Mouse (Mus musculus): ENCODE measurements around the gene Slc22a13.

Slc22a13 gene

GRCm38 (mm10) chr9:119199151-119199861 is 9.6 kb downstream of the Slc22a13 start:
- no peak for DNase-seq (ENCODE audit: low spot score)

GRCm38 (mm10) chr9:119192202-119192990 is 16.5 kb downstream of the Slc22a13 start:
- DNase-seq (ENCODE audit: low spot score) = peak; percentile 10

GRCm38 (mm10) chr9:119181241-119181728 is 27.6 kb downstream of the Slc22a13 start:
- DNase-seq (ENCODE audit: low spot score) = no peak

- DNase-seq (ENCODE audit: low spot score) = no peak
Observed at GRCm38 (mm10) chr9:119179292-119179691, 29.6 kb downstream of the Slc22a13 start.

- no peak for DNase-seq (ENCODE audit: low spot score)
Observed at GRCm38 (mm10) chr9:119167608-119168007, 41.3 kb downstream of the Slc22a13 start.

- DNase-seq (ENCODE audit: low spot score) = no peak
Observed at GRCm38 (mm10) chr9:119165548-119165947, 43.4 kb downstream of the Slc22a13 start.

GRCm38 (mm10) chr9:119164743-119165142 is 44.2 kb downstream of the Slc22a13 start:
- DNase-seq (ENCODE audit: low spot score) = no peak

- no peak for DNase-seq (ENCODE audit: low spot score)
Observed at GRCm38 (mm10) chr9:119160689-119161088, 48.2 kb downstream of the Slc22a13 start.

- no peak for DNase-seq (ENCODE audit: low spot score)
Observed at GRCm38 (mm10) chr9:119158861-119159260, 50.0 kb downstream of the Slc22a13 start, which contains the start of gene Gm47289. Gene Gm47289, plus strand, starts transcription at chr9:119159161.

GRCm38 (mm10) chr9:119156278-119157201 is 52.4 kb downstream of the Slc22a13 start, which contains the start of gene Acaa1b:
Gene Acaa1b, minus strand, starts transcription at chr9:119157093.
- DNase-seq (ENCODE audit: low spot score) = no peak

- no peak for DNase-seq (ENCODE audit: low spot score)
Observed at GRCm38 (mm10) chr9:119155826-119156225, 53.1 kb downstream of the Slc22a13 start.

- DNase-seq (ENCODE audit: low spot score) = no peak
Observed at GRCm38 (mm10) chr9:119155416-119155815, 53.5 kb downstream of the Slc22a13 start.

- no peak for DNase-seq (ENCODE audit: low spot score)
Observed at GRCm38 (mm10) chr9:119151751-119152150, 57.1 kb downstream of the Slc22a13 start.

GRCm38 (mm10) chr9:119149601-119150000 is 59.3 kb downstream of the Slc22a13 start:
- DNase-seq (ENCODE audit: low spot score) = no peak

- no peak for DNase-seq (ENCODE audit: low spot score)
Observed at GRCm38 (mm10) chr9:119146098-119146770, 62.7 kb downstream of the Slc22a13 start.

- no peak for DNase-seq (ENCODE audit: low spot score)
Observed at GRCm38 (mm10) chr9:119145638-119146037, 63.3 kb downstream of the Slc22a13 start.

- DNase-seq (ENCODE audit: low spot score) = no peak
Observed at GRCm38 (mm10) chr9:119145137-119145536, 63.8 kb downstream of the Slc22a13 start.

- no peak for DNase-seq (ENCODE audit: low spot score)
Observed at GRCm38 (mm10) chr9:119144696-119145095, 64.2 kb downstream of the Slc22a13 start.

GRCm38 (mm10) chr9:119143372-119143771 is 65.5 kb downstream of the Slc22a13 start:
- DNase-seq (ENCODE audit: low spot score) = no peak
